Mouse (Mus musculus) pancreas, adult 10 weeks (tissue): ENCODE data around the gene Slc7a7. TPM values are rescaled to one million over a fixed set of nuclear protein-coding genes. Genes with fewer than 3 reads are reported as not detected.

Experiments used
- polyA plus RNA-seq: library from polyadenylated mRNA; stranded (reverse); fragments of 350-450 nt; fragmentation: Illumina TruSeq; extraction: RNeasy Lipid Tissue Mini Kit (QIAGEN cat#74804); gene quantifications from one replicate; pipeline ENCODE4 v1.2.3, GENCODE M21; 2015; ENCODE audit warnings: low read depth, low replicate concordance; ENCODE audit not compliant: insufficient read depth

Gene Slc7a7
- polyA plus RNA-seq: 1.5 TPM

DNA sequence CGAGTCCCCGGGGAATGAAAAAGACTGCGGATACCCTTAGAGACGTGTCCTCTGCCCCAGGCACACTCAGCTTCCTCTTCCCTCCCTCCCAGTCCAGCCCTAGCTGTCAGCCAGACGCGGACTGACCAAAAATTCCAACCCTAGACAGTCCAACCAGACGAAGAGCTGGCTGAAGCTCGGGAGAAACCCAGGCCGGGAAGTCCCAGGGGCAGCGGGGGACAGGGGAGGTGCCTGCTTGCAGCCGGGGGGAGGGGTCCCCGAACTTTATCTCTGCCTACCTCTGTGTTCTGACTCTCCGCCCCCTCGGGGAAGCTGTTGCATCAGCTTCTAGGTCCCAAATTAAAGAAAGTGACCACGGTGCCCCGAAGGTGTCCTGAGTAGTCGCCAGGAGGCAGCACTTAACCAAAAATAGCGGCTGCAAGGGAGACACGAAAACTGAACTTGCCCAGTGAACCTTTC lies at the start of gene Slc7a7:
Gene Slc7a7, minus strand, starts transcription at position 158 of the 459 bp plus-strand sequence.

DNA sequence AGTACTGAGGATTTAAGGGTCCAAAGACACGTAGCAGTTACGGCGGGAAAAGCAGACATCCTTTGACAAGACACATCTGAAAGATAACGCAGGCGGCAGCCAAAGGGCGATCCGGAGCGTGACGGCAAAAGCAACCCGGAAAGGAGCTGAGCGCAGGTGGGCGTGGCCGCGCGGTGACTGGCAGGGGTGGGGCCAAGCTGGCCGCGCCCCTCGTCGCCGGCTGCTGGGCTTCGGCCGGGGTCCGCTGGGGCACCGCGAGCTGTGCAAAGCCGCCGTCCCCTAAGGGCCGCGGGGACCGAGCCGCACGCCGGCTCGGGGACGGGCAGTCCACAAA lies 46.3 kb upstream of the Slc7a7 start, which contains the start of gene Lrp10:
Gene Lrp10, plus strand, starts transcription at position 179 of the 334 bp plus-strand sequence.

DNA sequence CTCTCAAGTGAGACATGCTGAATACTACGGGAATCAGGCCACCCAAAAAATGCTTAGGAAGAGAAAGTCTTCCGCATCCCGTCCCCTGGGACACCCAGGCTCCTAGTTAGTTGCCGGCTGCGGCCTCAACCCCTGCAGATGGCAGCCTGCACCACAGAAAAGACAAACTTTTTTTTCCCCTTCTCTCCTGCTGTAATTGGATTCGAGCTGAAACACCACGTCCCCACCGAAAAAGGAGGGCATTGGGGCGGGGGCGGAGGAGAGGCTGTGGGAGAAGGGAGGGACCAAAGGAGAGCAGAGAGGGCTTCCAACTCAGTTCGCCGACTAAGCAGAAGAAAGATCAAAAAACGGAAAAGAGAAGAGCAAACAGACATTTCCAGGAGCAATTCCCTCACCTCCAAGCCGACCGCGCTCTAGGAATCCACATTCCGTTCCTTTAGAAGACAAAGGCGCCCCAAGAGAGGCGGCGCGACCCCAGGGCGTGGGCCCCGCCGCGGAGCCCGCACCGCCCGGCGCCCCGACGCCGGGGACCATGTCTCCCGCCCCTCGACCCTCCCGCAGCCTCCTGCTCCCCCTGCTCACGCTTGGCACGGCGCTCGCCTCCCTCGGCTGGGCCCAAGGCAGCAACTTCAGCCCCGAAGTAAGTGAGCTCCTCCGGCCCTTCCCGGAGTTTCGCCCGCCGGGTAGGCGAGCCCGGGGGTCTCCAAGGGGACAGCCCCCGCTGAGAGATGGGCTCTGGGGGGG lies 13.9 kb upstream of the Slc7a7 start, which contains the start of gene Mmp14:
Gene Mmp14, plus strand, starts transcription at position 279 of the 744 bp plus-strand sequence.

DNA sequence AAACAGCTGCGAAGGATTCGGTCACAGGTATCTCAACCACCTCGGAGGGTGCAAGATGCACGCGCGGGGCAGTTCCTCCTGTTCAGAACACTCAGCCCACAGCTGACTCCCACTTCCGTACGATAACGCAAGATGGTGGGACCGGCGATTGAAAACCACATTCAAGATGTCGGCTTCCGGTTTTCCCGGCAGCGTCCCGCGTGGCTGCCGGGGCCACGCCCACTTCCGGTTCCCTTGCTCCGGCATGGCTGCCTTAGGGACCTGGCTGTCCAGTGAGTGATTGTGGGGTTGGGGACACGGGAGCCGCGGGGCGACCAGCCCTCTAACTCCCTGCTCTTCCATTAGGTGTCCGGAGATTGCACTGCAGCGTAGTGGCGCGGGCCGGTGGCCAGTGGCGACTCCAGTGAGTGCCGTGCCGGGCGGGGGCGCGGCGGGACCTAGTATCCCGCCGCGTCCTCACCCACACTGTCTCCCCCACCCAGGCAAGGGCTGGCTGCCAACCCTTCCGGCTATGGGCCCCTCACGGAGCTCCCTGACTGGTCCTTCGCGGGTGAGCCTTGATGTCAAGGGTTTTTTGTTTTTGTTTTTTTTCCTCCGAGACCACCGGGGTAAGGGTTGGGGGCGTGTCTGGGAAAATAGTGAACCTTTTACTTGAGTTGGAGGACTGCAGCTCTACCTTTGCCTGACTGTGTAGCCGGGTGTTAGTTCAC lies 9.3 kb upstream of the Slc7a7 start, which contains the start of gene Mrpl52:
Gene Mrpl52, plus strand, starts transcription at position 221 of the 710 bp plus-strand sequence.

DNA sequence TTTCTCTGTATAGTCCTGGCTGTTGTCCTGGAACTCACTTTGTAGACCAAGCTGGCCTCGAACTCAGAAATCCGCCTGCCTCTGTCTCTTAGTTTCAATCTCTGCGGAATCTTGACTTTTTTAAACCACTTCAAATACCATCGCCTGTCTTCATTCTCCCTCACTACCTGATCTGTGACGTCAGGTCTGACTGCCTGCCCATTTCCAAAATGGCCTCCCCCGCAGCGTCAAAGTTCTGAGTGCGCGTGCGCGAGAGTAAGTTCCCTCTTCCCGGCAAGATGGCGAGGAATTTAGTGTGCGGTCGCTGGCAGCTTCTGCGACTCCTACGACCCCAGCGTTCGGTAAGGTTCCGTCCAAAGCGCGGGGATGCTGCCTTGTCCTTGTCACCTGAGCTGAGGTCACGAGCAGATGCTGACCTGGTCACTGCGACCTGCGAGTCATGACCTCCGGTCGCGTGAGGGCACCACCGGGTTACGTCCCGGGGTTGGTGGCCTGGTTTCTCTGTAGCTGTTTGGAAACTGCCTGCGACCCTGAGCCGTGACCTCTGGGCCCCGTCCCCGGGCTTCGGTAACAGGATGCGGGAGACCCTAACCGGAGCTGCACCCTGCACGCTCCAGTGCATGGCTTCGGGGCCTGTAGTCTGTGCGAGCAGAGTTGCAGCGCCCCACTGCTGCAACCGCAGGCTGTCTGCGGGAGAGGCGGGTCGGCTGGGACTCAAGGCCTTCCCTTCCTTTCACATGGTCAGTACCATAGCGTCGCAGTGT lies 56.8 kb downstream of the Slc7a7 start, which contains the start of gene Oxa1l:
Gene Oxa1l, plus strand, starts transcription at position 258 of the 764 bp plus-strand sequence.

Other genes with a start within 250 kb of the Slc7a7 start
- gene Dad1, start 163.7 kb downstream of the Slc7a7 start, polyA plus RNA-seq: 73.9 TPM
- 9.8 TPM for gene Abhd4, start 163.6 kb downstream of the Slc7a7 start, polyA plus RNA-seq
- gene Olfr49, start 132.8 kb downstream of the Slc7a7 start, polyA plus RNA-seq: not detected
- 10.0 TPM for gene Oxa1l, start 56.9 kb downstream of the Slc7a7 start, polyA plus RNA-seq
- gene Mrpl52, start 9.1 kb upstream of the Slc7a7 start, polyA plus RNA-seq: 57.1 TPM
- gene Mmp14, start 13.8 kb upstream of the Slc7a7 start, polyA plus RNA-seq: 16.8 TPM
- 15.9 TPM for gene Lrp10, start 46.4 kb upstream of the Slc7a7 start, polyA plus RNA-seq
- gene Rem2, start 58.3 kb upstream of the Slc7a7 start, polyA plus RNA-seq: not detected
- gene Prmt5, start 99.7 kb upstream of the Slc7a7 start, polyA plus RNA-seq: 3.7 TPM
- gene Haus4, start 136.8 kb upstream of the Slc7a7 start, polyA plus RNA-seq: 3.0 TPM
- 6.6 TPM for gene Ajuba, start 159.8 kb upstream of the Slc7a7 start, polyA plus RNA-seq
- 2.7 TPM for gene 4931414P19Rik, start 188.2 kb upstream of the Slc7a7 start, polyA plus RNA-seq
- gene Psmb5, start 200.2 kb upstream of the Slc7a7 start, polyA plus RNA-seq: 27.3 TPM
- gene Psmb11, start 203.7 kb upstream of the Slc7a7 start, polyA plus RNA-seq: not detected
- not detected for gene Gm17606, start 223.2 kb upstream of the Slc7a7 start, polyA plus RNA-seq
- gene Cdh24, start 223.6 kb upstream of the Slc7a7 start, polyA plus RNA-seq: 0.83 TPM